Mouse (Mus musculus) mouse trophoblast stem cell (cell line): ENCODE data around the gene Cntnap2.
"Not testable (repeated sequence)": the region's sequence is repeated elsewhere in the genome, so short reads cannot be mapped to it uniquely, and the experiment has no call there.

Experiments
- in situ Hi-C, 2 experiments: fragments of 300-500 bp; cut with MseI, MboI; formaldehyde crosslinking; loops; 2 replicates in 1 of 2; 3 replicates in 1 of 2; pipeline ENCODE4 v1.15.1; 2025

Cntnap2 gene

GRCm38 (mm10) chr6:47174580-47175294, 2115.6 kb downstream of the Cntnap2 start:
- in situ Hi-C loops = not testable (repeated sequence)

DNA sequence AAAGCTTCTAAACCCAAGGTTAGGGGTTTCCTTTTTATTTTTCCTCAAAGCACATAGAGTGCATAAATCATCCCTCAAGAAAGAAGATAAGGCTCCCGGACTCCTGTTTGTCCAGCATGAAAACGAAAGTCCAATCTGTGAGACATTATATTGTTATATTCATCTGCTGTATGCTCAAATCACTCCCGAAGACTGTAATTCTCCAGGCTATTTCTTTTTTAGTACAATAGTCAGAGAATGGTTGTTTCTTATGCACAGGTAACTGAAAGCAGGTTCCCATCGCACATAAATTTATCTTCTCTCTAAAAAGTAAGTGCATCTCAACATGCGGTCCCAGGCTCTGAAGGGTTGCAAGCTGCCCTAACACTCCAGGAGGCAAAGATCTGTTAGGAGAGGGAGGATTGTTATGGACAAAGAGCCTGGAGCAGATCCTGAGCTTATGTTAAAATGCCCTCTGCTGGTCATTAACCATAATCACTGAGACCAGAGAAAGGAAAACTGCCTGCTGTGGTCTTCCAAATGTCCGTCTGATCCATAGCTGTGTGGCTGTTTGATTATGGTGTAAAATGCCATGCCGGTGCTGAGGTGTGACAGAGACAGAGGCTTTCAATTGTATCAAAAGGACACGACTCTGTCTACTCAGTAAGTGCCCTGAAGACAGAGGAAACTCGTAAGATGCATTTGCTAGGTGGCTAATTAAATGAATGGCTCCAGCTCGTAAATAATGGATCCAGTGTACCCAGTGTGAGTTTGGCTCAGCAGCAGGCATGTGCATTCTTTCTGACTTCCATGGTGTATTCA, 2116.4 kb downstream of the Cntnap2 start:
- in situ Hi-C loops = not testable (repeated sequence)

GRCm38 (mm10) chr6:47176157-47176555, 2117.0 kb downstream of the Cntnap2 start:
- in situ Hi-C loops = not testable (repeated sequence)

DNA sequence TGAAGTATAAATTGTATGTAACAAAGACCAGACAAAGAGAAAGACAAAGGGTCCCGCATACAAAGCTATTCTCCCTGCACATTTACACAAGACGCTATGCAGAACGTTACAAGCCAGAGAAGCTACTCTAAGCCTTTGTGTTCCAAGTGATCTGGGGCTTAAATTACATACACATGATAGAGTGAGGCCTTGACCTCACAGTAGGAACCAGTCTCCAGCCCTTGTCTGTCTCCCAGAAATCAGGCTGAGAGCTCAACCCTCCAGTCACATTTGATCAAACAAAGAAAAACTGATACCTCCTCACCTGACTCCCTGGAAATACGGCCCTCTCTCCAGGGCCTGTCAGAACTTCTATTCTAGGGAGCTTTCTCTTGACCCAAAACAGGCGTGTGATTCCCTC, 2122.2 kb downstream of the Cntnap2 start:
- in situ Hi-C loops = not testable (repeated sequence)

GRCm38 (mm10) chr6:47182252-47182651, 2123.1 kb downstream of the Cntnap2 start:
- in situ Hi-C loops = no loop called here

GRCm38 (mm10) chr6:47182756-47183155, 2123.6 kb downstream of the Cntnap2 start:
- in situ Hi-C loops = no loop called here

DNA sequence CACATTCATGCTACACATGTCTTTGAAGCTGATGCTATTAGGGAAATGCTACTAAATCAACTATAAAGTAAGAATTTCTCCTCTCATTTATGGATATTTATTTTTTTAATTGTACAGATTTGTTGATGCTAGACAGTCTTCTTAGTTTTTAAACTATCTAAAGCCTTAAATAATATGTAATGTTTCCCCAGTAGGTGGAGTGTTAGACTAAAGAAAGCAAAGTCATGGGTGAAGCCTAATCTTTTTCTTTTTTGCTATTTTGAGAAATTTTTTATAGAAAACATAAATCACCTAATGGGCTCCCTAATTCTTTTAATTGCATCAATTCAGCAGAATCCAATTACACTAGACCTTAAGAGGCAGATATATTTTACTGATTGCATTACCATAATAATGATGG, 2124.7 kb downstream of the Cntnap2 start:
- in situ Hi-C loops = not testable (repeated sequence)

GRCm38 (mm10) chr6:47188193-47188592, 2129.0 kb downstream of the Cntnap2 start:
- in situ Hi-C loops = no loop called here

DNA sequence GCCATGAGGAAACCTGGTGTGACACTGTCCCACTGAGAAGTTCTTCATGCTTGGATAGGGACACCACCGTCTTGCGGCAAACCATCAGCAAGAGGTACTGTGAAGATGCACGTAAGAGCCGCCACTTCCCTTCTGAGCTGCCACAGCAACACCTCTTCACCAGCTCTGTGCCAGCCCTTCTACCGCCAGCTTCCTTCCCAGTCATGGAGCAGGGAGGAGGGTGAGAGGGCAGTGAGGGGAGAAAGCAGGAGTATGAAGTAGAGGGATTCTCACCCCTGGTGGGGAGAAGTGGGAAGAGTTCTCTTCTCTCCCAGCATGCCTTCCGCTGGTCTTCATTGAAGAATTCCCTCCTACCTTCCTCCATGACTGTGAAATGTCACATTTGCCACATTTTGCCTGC, 2129.4 kb downstream of the Cntnap2 start:
- in situ Hi-C loops = not testable (repeated sequence)

DNA sequence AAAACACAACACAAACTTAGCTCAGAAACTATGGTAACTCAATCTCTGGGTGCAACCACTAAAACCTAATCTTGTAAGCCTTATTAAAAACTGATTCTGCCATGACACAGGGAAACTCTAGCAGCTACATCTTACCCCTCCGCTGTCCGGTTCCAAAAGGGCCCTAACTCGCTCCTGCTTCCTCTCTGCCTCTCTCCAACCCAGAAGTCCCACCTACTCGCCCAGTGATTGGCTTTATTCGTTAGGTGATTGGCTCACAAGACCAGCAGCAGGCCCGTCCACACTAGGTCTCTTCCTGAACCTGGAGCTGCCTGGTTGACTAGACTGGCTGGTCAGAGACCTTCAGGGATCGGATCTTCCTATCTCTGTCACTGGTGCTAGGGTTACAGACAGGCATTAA, 2131.1 kb downstream of the Cntnap2 start:
- in situ Hi-C loops = loop anchor here in 1 of 2 experiments (5.0 kb wide), 1 partner anchor 107 kb away; no protein-coding TSS in a partner anchor

DNA sequence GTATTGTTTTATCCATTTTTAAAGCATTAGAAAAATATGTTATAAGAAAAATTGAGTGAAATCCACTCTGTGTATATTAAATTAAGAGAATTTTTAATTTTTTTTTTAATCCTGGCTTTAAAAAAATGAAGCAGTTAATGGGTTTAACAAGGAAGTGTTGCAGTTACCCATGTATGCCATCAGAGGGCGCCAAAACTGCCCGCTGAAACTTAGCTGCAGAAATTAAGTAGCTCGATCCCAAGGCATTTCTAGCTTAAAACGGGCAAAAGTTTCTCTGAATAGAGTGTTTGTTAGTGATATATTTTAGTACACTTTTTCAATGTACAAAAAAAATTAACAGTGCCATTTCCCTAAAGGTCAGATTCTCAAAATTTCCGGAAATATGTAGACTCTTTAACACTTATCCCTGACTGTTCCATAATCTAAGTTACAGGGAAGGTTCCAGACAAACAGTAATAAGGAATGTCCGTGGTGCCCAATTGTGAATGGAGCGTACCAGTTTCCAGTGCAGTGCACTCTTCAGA, 2132.2 kb downstream of the Cntnap2 start:
- in situ Hi-C loops = loop anchor here in 1 of 2 experiments (5.0 kb wide), 1 partner anchor 106 kb away; no protein-coding TSS in a partner anchor

- in situ Hi-C loops = loop anchor here in 1 of 2 experiments (5.0 kb wide), 1 partner anchor 105 kb away; no protein-coding TSS in a partner anchor
These were observed 2132.8 kb downstream of the Cntnap2 start for GRCm38 (mm10) chr6:47191940-47192339.

- in situ Hi-C loops = loop anchor here in 1 of 2 experiments (5.0 kb wide), 1 partner anchor 105 kb away; no protein-coding TSS in a partner anchor
These were observed 2133.3 kb downstream of the Cntnap2 start for GRCm38 (mm10) chr6:47192478-47192877.

GRCm38 (mm10) chr6:47197570-47197969, 2138.4 kb downstream of the Cntnap2 start:
- in situ Hi-C loops = no loop called here

- in situ Hi-C loops = no loop called here
These were observed 2141.5 kb downstream of the Cntnap2 start for GRCm38 (mm10) chr6:47200671-47201070.

DNA sequence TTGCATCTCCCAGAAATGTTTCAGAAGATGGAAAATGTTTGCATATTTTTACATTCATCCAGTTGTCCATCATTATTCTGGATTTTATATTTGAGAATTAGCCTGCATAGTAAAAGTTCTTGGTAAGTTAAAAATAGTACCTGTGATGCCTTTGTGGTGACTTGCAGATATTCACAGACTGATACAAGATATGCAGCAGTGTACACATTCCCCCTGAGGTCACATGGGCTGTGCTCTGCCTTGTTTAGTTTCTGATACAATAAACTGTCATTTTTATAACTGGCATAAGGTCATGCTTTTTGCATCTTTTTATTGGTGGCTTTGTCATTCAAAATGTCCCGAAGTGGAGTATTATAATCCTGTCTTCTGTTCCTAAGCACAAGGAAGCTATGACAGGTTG, 2148.9 kb downstream of the Cntnap2 start:
- in situ Hi-C loops = no loop called here

- in situ Hi-C loops = no loop called here
These were observed 2155.6 kb downstream of the Cntnap2 start for GRCm38 (mm10) chr6:47214731-47215130.

DNA sequence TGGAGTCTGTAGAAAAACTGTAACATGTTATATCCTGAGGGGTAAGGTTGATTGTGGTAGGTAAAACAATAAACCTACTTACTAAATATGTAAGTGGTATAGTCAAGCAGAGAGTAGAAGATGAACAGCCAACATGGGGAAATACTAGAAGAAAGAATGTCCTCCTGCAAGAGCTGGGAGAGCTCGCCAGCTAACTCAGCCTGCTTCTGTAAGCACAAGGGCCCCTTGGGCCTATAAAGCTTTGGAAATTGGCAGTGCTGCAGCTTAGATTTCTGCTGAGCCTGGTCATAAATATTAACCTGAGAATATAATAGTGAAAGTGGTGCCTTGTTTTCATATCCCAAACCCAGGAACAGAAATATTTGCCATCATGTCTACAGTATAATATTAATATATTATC, 2164.4 kb downstream of the Cntnap2 start:
- in situ Hi-C loops = not testable (repeated sequence)

- in situ Hi-C loops = not testable (repeated sequence)
These were observed 2166.2 kb downstream of the Cntnap2 start for GRCm38 (mm10) chr6:47225391-47225790.

- in situ Hi-C loops = no loop called here
These were observed 2168.4 kb downstream of the Cntnap2 start for GRCm38 (mm10) chr6:47227601-47228000.

DNA sequence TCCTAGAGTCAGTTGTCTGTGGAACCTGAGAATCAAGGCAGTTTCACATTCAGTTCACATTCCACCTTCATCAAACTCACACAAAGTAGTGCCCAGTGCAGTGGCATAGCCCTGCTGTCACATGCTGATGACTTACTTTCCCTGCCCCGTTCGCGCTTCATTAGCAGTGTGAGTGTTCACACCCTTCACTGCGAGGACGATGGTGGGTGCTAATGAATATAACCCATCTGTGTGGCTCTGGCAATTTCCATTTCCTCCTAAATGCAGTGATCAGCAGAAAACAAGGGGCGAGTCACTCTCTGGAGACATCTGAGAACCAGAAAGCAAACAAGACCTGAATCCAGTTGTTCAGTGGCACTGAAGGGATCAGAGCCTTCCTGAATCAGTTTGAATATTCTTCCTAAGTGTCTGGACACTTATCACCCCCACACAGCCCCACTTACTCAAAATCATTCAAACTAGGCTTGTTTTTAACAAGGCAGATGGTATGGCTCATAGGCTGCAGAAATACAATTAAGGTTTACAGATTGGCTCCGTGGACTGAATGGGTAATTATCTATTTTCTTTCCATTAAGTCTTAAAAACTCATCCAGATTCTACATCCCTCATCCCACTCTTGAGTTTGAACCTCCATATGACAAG, 2169.6 kb downstream of the Cntnap2 start:
- in situ Hi-C loops = no loop called here

DNA sequence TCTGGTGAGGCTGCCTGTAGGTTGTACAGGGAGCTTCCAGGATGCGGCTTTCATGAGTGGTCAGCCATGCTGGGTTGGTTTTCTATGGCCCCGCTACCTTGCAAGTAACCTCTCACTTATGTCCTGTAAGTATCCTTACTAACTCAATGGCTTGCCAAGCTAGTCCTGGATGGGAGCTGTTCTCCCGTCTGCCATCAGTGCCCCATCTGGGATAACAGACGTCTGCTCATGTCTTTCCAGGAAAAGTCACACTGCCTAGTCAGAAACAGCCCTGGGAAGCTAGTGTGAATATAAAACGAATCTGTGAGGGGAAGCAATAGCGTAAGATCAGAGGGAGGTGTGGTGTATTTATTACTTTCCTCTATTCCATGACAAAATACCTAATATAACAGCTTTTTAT, 2172.4 kb downstream of the Cntnap2 start:
- in situ Hi-C loops = no loop called here
